Mouse (Mus musculus) stomach, postnatal 0 days (tissue): ENCODE measurements at regions not wholly inside any gene's neighbourhood (a gene's known extent, or its start where the extent isn't known, plus 50 kb on each side); places are given as distances from the start of the nearest gene placed in this dataset.

Experiments
- ATAC-seq: fragments of 200-750 bp; cut with Nextera tagmentation; 2 replicates; pipeline ENCODE4 v1.8.0; 2017; ENCODE audit not compliant: low FRiP score, low TSS enrichment
- DNase-seq: peaks from one replicate; pipeline ENCODE4 v3.0.0-alpha.2; 2016; ENCODE audit warnings: low spot score
- H3K27ac ChIP-seq: fragments of 300-500 bp; sonication (generic); replicated peaks from 2 replicates; pipeline ENCODE4 v1.5.1; 2014; ENCODE audit warnings: mild to moderate bottlenecking, control low read depth
- H3K27me3 ChIP-seq: fragments of 300-500 bp; sonication (generic); 2 replicates; pipeline ENCODE4 v1.6.1; 2014; ENCODE audit warnings: low read length; ENCODE audit not compliant: control insufficient read depth, insufficient read depth
- H3K36me3 ChIP-seq: fragments of 300-500 bp; sonication (generic); 2 replicates; pipeline ENCODE4 v1.6.1; 2014; ENCODE audit warnings: low read length, mixed read lengths; ENCODE audit not compliant: control insufficient read depth, insufficient read depth
- H3K4me1 ChIP-seq: fragments of 300-500 bp; sonication (generic); replicated peaks from 2 replicates; pipeline ENCODE4 v1.6.1; 2014; ENCODE audit warnings: antibody characterized with exemption; ENCODE audit not compliant: control insufficient read depth, insufficient read depth
- H3K4me2 ChIP-seq: fragments of 300-500 bp; sonication (generic); replicated peaks from 2 replicates; pipeline ENCODE4 v1.6.1; 2014; ENCODE audit warnings: low read depth, mild to moderate bottlenecking, control low read depth, moderate library complexity
- H3K4me3 ChIP-seq: fragments of 300-500 bp; sonication (generic); 2 replicates; pipeline ENCODE4 v1.5.1; 2014; ENCODE audit warnings: low read depth, low read length, control low read depth
- H3K9ac ChIP-seq: fragments of 300-500 bp; sonication (generic); 2 replicates; pipeline ENCODE4 v1.6.1; 2014; ENCODE audit warnings: mild to moderate bottlenecking, low read length, control low read depth, mixed read lengths
- H3K9me3 ChIP-seq: fragments of 300-500 bp; sonication (generic); 2 replicates; pipeline ENCODE4 v1.6.1; 2016; ENCODE audit warnings: low read length; ENCODE audit not compliant: control insufficient read depth
- CTCF ChIP-seq: IDR thresholded peaks from 2 replicates; pipeline ENCODE4 v1.5.1; 2016; ENCODE audit warnings: antibody characterized with exemption, low read depth, mild to moderate bottlenecking, moderate library complexity
- EP300 ChIP-seq: optimal IDR thresholded peaks from 2 replicates; pipeline ENCODE3; 2016; ENCODE audit warnings: antibody characterized with exemption
- WGBS: fragments of 180-500 bp; shearing (Covaris S2); extraction: QIAGEN DNeasy Blood & Tissue Kit; methylation state at CpG from one replicate; pipeline ENCODE4 v1.1.7; 2014; 5-methylcytosine and 5-hydroxymethylcytosine counted together

GRCm38 (mm10) chr16:39751748-39752147, 232.4 kb upstream of the Lsamp start:
- 77% methylated on average over 2 of the region's 2 CpGs for WGBS
- Histone ChIP-seq H3K9ac (no peak overlapping the region), H3K4me3 (no peak overlapping the region), H3K4me2 (no peak overlapping the region), H3K27me3 (no peaks in the 10 kb centered on the region), H3K27ac (no peak overlapping the region), H3K36me3 (no peaks in the 10 kb centered on the region), H3K9me3 (no peaks in the 10 kb centered on the region), H3K4me1 (no peaks in the 10 kb centered on the region)
- ATAC-seq (no peak), DNase-seq (no peak)
- TF ChIP-seq CTCF (no peak), EP300 (no peak)

- Histone ChIP-seq H3K4me2 (no peak overlapping the region), H3K9ac (no peak overlapping the region), H3K27ac (no peak overlapping the region), H3K4me1 (no peaks in the 10 kb centered on the region), H3K4me3 (no peak overlapping the region), H3K36me3 (no peaks in the 10 kb centered on the region), H3K9me3 (no peaks in the 10 kb centered on the region), H3K27me3 (no peaks in the 10 kb centered on the region)
- ATAC-seq (no peak), DNase-seq (no peak)
- WGBS: 68% methylated on average over 3 of the region's 3 CpGs
- TF ChIP-seq CTCF (no peak), EP300 (no peak)
Observed at GRCm38 (mm10) chr16:39801063-39801462, 183.1 kb upstream of the Lsamp start.

- H3K9ac ChIP-seq: no peak overlapping the region
- ATAC-seq: no peak
Observed at GRCm38 (mm10) chr16:39820131-39820530, 164.0 kb upstream of the Lsamp start.

GRCm38 (mm10) chr16:39834241-39834640, 149.9 kb upstream of the Lsamp start:
- 43% methylated on average over 3 of the region's 3 CpGs for WGBS

More at GRCm38 (mm10) chr16:39820131-39820530, 164.0 kb upstream of the Lsamp start:
- no peak overlapping the region for H3K4me3 ChIP-seq
- no peak overlapping the region for H3K4me2 ChIP-seq
- H3K36me3 ChIP-seq: no peaks in the 10 kb centered on the region
- TF ChIP-seq EP300 (no peak), CTCF (no peak)
- H3K27ac ChIP-seq: no peak overlapping the region
- H3K27me3 ChIP-seq: no peaks in the 10 kb centered on the region
- H3K4me1 ChIP-seq: no peaks in the 10 kb centered on the region
- DNase-seq: no peak
- no peaks in the 10 kb centered on the region for H3K9me3 ChIP-seq

GRCm38 (mm10) chr16:39881525-39881924, 102.6 kb upstream of the Lsamp start:
- no peak overlapping the region for H3K4me2 ChIP-seq
- DNase-seq (no peak), ATAC-seq (no peak)
- no peaks in the 10 kb centered on the region for H3K9me3 ChIP-seq
- no peaks in the 10 kb centered on the region for H3K36me3 ChIP-seq
- no peak overlapping the region for H3K4me3 ChIP-seq
- WGBS: 58% methylated on average over 5 of the region's 5 CpGs
- no peak overlapping the region for H3K27ac ChIP-seq
- H3K4me1 ChIP-seq: no peaks in the 10 kb centered on the region
- no peak for TF ChIP-seq CTCF
- no peak for TF ChIP-seq EP300
- H3K9ac ChIP-seq: no peak overlapping the region
- no peaks in the 10 kb centered on the region for H3K27me3 ChIP-seq

More at GRCm38 (mm10) chr16:39834241-39834640, 149.9 kb upstream of the Lsamp start:
- DNase-seq (no peak), ATAC-seq (no peak)
- Histone ChIP-seq H3K4me2 (no peak overlapping the region), H3K4me1 (no peaks in the 10 kb centered on the region), H3K27ac (no peak overlapping the region), H3K27me3 (no peaks in the 10 kb centered on the region), H3K4me3 (no peak overlapping the region), H3K9ac (no peak overlapping the region), H3K36me3 (no peaks in the 10 kb centered on the region), H3K9me3 (no peaks in the 10 kb centered on the region)
- TF ChIP-seq EP300: no peak
- TF ChIP-seq CTCF: no peak

GRCm38 (mm10) chr16:39887944-39888343, 96.2 kb upstream of the Lsamp start:
- no peaks in the 10 kb centered on the region for H3K9me3 ChIP-seq
- no peak overlapping the region for H3K27ac ChIP-seq
- no peak for ATAC-seq
- 61% methylated on average over 1 of the region's 1 CpGs for WGBS
- TF ChIP-seq CTCF: no peak
- no peak for TF ChIP-seq EP300
- no peak overlapping the region for H3K4me3 ChIP-seq
- no peaks in the 10 kb centered on the region for H3K4me1 ChIP-seq
- no peaks in the 10 kb centered on the region for H3K36me3 ChIP-seq
- H3K4me2 ChIP-seq: no peak overlapping the region
- H3K9ac ChIP-seq: no peak overlapping the region
- no peaks in the 10 kb centered on the region for H3K27me3 ChIP-seq
- no peak for DNase-seq
